Mouse (Mus musculus): ENCODE measurements around the gene Hs2st1.

GRCm38 (mm10) chr3:144436076-144436475, 133.9 kb downstream of the Hs2st1 start:
- TF ChIP-seq POLR2A (IDR thresholded peaks at IDR 0.05; ENCODE audit: low read depth, low read length) (no peak), CTCF (conservative IDR thresholded peaks at IDR 0.05; ENCODE audit: insufficient read depth, insufficient read length, low read depth, low read length) (no peak)

Measured in kidney, adult 2 months (tissue).